Mouse (Mus musculus) thymus, postnatal 36 days (tissue): ENCODE measurements around the gene Bhlhe40.

ENCODE experiments used
- DNase-seq, 2 experiments: peaks; one replicate each; pipeline ENCODE4 v3.0.0; 2022; ENCODE audit warnings: mixed read lengths in 2 of 2

Gene Bhlhe40

GRCm38 (mm10) chr6:108663241-108664194, 3.1 kb downstream of the Bhlhe40 start:
- DNase-seq: no peak

GRCm38 (mm10) chr6:108664533-108665150, 4.2 kb downstream of the Bhlhe40 start:
- DNase-seq: no peak

DNA sequence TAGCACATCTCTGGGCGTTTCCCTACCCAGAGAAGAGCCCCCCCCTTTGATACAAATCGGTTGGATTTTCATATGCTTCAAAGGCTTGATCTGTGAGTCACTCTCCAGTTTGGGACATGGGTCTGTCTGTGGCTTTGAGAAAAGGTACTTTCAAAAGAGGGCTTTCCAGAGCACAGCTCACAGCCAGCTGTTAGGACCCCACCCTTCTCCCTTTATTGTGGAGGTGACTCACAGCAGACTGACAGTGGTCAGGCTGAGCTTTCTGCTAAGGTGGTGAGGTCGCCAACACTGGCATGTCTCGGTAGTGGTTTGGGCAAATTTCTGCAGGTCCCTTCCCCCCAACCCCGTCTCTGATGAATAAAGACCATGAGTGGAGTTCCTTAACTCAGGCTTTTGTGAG, 5.2 kb downstream of the Bhlhe40 start:
- DNase-seq: no peak

- DNase-seq: no peak
Measured at GRCm38 (mm10) chr6:108666648-108667488, 6.4 kb downstream of the Bhlhe40 start.

GRCm38 (mm10) chr6:108667599-108668021, 7.2 kb downstream of the Bhlhe40 start:
- no peak for DNase-seq

DNA sequence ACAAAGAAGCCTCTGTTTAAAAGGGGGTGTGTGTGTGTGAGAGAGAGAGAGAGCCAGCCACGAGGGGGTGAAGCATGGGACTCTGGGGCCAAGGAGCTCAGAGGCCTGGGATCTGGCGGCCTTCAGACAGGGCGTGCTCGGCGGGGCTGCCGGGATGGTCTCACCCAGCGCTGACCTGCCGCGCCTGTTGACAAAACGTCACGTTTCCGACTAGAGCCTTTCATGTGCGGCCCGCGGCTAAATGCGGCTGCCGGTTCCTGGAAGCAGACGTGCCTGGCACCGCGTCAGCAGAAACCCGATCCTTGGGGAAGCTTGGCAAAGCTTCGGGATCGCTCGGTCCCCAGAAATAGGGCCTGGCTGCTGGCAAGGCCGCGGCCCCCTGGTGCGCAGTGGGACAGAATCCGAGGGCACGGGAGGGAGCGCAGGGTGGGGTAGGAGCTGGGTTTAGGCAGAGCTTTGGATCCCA, 7.9 kb downstream of the Bhlhe40 start:
- peak; percentile 29 to 30 for DNase-seq

GRCm38 (mm10) chr6:108670276-108670675, 9.8 kb downstream of the Bhlhe40 start:
- DNase-seq: no peak

DNA sequence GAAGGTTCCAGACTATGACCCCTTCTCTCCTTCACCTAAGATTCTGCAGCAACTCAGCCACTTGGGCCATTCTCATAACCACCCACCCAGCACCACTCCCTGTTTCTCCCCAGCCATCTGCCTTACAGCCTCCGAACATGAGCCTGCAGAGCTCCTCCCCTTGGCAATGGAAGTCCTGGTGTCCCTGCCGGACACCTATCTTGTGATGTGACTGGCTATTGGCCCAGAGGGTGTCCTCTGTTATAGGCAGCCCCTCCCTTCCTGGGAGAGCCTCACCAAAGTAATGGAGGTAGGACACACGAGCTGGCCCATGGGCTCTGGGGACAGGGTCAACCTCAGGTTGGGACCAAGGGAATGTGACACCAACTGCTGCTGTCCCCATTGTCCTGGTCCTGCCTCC, 10.4 kb downstream of the Bhlhe40 start:
- DNase-seq: no peak

GRCm38 (mm10) chr6:108672094-108672493, 11.7 kb downstream of the Bhlhe40 start:
- no peak for DNase-seq

GRCm38 (mm10) chr6:108674221-108674620, 13.8 kb downstream of the Bhlhe40 start:
- DNase-seq: no peak

- no peak for DNase-seq
Measured at GRCm38 (mm10) chr6:108676783-108677340, 16.4 kb downstream of the Bhlhe40 start.

GRCm38 (mm10) chr6:108677697-108678096, 17.3 kb downstream of the Bhlhe40 start:
- no peak for DNase-seq

DNA sequence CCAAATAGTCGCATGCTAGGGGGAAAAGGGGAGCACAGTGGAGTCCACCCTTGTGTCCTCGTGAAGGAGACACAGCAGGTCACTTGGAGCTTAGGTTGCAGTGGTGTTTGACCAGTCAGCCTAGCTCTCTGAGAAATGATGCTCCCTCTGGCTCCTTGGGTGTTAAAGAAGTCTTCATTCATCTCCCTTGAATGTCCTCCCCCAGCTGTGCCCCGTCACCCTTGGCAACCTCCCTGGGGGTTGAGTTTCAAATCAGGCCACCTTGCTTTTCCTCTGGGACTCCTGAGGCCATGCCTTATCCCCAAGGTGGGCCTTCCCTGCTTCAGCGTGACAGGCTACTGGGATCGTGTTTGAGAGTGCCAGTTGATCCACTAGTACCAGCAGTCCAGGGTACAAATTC, 17.8 kb downstream of the Bhlhe40 start:
- no peak for DNase-seq

DNA sequence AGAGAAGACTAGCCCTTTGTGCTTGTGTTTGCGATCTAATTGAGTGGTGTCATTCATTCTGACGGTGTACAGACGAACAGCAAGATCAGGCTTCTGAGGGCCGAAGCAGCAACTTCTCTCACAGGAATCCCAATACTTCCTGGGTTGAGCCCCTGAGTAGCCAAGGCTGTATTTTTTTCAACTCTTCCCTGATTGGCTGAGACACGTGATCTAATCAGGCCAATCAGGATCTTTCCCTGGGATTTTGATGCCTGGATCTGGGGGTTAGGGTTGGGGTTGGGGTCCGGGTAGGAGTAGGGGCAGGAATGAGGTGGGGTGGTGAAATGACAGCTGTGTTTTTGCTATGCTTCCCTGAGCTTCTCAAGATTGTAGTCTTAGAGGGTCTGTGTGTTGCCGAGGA, 20.1 kb downstream of the Bhlhe40 start:
- no peak for DNase-seq

GRCm38 (mm10) chr6:108681084-108681483, 20.7 kb downstream of the Bhlhe40 start:
- DNase-seq: no peak

- no peak for DNase-seq
Measured at GRCm38 (mm10) chr6:108683140-108683539, 22.7 kb downstream of the Bhlhe40 start.

- no peak for DNase-seq
Measured at GRCm38 (mm10) chr6:108684430-108684829, 24.0 kb downstream of the Bhlhe40 start.

DNA sequence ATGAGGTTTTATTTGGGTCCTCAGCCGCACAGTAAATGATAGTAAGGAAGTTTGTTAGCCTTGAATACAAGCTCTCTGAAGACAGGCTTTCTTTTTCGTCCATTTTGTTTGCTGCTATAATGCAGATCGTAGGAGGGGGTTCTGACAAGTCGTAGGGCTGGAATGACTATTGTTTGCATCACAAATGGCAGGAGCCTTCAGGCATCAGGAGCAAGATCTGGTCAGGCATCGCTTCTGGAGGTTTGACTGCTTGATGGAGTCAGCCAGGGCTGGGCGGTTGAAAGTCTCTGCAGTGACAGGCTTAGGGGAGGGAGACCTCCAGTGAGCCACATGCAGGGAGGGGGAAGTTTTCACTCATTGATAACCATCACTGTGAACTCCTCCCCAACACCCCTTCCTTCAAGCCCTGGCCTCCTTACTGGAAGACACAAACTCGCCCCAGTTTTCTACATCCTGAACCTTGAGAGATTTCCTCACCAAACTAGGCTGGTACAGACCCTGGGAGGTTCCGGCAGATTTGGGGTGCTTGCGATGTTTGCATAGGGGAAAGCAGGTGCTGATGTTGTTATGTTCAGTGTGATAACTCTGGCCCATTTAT, 25.4 kb downstream of the Bhlhe40 start:
- DNase-seq: no peak

DNA sequence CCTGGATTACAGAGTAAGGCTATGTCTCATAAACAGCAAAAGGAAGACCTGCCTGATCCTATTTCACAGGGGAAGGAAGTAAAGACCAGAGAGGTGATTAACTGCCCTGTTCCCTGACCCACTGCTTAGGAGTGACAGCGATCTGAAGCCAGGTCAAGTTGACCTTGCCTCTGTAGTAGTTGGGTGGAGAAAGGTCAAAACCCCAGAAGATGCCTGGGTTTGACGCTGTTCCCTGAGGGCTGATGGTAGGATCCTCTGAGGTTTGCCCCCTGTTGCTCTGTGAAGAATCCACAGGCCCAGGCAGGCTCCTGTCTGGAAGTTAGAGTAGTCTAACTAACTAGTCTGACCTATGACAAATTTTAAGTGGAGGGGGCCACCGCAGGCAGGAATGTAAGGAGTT, 26.5 kb downstream of the Bhlhe40 start:
- no peak for DNase-seq

GRCm38 (mm10) chr6:108688344-108688743, 27.9 kb downstream of the Bhlhe40 start:
- no peak for DNase-seq

DNA sequence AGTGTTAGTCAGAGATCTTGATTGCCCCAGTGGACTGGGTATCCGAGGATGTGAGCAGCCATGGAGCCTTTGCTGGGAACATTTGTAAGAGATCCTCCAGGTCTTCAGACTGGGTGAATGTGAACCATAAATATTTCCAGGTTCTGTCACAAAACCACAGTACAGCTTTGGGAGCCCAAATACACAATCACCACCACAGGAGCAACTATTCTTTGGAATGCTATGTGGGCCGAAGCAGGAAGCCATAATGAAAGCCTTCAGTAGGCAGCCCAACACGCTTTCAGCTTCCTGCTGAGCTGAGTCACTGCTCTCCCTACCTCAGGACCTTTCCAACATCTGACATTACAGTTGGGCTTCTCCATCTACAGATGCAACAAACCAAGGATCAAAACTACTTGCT, 32.6 kb downstream of the Bhlhe40 start:
- DNase-seq: no peak
